Mouse (Mus musculus) kidney, postnatal 36 days (tissue): ENCODE results near the gene 5530401A14Rik.
A peak's percentile ranks its signal among the peaks of the same experiment; 100 is the strongest.

Source experiments
- DNase-seq, 2 experiments: peaks; one replicate each; pipeline ENCODE4 v3.0.0; 2021 to 2022; ENCODE audit warnings: mixed read lengths in 2 of 2

Gene 5530401A14Rik

DNA sequence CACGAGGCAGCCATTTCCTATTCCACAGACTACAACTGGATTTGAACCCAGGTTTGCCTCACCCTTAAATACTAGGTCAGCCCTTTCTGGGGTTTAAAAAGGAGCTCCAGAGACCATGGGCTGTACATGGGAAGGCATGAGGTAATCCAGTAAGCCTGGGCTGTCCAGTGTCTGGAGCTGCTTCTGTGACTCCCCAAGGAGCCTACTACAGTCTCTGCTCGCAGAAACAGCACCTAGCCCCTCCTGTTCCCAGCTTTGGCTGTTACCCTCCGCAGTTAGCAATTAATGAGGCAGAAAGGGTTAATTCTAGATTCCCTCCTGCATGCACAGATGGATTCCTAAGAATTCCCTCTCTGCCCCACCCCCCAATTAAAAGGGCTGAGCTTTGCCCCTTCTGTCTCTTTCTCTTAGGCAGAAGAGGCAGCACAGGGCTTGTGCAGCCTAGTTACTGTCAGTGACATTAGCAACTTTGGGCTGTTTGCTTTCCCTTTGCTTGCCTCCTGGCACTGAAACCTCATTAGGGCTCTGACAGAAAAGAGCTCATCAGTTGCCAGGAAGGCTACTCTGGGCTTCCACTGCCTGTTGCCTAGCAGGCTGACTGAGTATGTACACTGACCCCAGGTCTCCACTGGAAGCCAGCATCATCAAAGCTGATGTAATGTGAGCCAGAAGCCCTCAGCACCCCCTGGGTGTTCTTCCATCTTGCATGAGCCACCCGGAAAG lies at the start of gene 5530401A14Rik:
TSS of gene 5530401A14Rik (plus strand) at position 424 of the 723 bp plus-strand sequence.
- peak in 1 of 2 experiments; percentile 2 for DNase-seq

DNA sequence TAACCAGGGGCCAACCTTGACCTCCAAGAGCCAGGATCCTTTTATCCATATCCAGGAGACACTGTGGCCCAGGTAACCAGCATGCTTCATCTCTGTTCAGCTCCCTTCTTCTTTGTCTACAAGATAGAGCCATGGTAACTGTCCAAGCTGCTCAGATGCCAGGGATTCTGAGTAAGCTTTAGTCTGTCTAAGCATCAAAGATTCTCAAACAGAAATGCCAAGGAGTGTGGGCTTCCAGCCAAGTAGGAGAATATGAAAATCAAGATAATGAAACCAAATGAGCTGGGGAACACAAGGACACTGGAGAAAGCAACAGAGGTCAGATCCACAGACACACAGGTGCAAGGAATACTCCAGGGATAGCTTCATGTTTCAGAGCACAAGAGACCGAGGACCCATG lies 45.7 kb upstream of the 5530401A14Rik start:
- DNase-seq, result no peak

DNA sequence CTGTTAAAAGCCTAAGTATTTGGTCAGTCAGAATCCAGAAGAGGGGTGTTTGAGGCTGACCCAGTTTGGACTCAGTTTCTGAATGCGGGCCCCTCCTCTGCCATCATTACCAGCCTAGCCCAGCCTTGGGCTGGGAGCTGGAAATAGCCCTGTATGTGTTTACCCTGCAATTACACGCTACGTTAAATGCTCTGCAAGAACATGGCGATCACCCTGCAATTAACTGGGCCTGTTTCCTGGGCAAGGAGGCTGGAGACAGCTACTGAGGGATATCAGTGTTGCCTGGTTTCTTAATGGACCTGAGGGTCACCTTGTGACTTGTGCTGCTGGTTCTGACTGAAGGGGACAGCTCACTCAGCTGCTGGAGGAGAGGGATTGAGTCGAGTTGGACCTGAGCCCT lies 43.9 kb upstream of the 5530401A14Rik start:
- DNase-seq, result no peak

DNA sequence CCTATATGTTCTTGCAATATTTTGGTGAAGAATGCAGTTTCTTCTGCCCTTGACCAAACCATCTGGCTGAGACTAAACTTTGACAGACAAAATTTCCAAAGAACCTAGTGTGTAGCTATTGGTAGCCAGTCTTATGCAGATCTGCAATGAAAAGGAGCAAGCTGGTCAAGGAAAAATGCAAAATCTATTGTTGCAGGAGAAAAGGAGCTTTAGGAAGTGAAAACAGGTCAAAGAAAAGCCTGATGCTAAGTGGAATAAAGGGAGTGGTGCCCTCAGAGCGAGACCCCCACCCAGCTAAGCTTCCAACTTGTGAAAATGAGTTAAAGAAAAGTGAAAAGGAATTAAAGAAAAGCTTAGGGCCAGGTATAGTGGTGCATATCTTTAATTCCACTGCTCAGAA lies 28.1 kb upstream of the 5530401A14Rik start:
- DNase-seq, result no peak

DNA sequence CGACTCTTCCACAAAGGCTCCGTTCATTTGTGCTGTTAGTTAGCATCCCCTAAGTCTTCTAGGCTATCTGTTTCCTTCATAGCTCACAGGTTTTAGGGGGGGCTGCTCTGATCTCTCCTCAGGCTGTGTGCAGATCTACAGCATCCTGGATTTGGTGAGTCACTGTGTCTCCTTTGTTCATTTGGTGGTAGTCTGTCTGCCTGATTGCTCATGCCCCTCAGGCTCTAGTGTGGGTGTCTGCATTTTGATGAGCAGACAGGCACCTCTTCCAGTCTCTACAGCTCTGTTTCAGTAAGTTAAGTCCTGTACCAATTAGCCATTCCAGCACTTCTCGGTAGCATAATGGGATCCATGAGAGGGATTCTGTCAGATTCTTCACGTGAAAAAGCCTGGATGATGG lies 22.0 kb upstream of the 5530401A14Rik start:
- no peak for DNase-seq

DNA sequence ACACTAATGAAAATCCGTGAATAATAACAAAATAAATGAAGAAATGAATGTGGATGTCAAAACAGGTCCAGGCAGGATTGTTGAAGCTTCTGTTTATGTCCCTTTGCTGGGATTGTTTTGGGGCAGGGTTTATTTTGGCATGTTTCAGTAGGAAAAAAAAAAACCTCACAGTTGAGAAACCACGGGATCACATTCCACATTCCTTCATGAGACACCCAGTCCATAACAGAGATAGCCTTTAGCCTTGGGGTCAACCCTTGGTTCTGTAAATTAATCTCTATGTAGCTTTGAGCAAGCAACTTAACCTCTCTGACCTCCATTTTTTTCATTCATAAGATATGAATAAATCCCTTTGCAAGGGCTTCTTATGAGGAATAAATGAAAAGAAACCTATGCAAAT lies 19.5 kb upstream of the 5530401A14Rik start:
- peak; percentile 18 to 73 for DNase-seq

DNA sequence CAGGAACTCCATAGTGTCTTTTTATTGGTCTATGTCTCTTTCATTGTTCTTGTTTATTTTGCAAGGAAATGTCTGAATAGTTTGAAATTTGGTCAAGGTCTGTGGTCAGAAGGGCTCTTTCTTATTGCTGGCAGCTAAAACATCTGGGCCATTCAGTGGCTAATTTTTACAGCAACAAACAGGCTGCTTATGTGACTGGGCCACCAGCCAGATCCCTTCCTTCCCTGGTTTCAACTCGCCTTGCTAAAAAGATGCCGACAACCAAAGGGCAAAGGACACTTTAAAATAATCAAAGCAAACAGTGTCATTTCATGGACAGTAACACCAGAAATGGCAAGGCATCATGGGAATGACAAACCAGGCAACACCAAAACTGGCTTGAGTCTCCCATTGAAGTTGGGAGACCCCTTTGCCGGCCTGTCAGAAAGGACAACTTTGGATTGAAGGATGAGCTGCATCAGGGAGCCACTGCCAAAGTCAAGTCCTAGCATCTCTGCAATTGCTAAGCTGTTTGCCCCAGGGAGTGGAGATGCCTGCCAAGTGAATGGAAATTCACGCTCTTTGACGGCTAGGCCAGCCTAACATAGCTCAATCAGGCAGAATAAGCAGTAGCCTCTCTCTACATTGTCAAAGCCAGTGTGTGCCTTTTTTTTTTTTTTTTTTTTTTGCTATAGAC lies 15.3 kb upstream of the 5530401A14Rik start:
- peak; percentile 35 to 46 for DNase-seq

DNA sequence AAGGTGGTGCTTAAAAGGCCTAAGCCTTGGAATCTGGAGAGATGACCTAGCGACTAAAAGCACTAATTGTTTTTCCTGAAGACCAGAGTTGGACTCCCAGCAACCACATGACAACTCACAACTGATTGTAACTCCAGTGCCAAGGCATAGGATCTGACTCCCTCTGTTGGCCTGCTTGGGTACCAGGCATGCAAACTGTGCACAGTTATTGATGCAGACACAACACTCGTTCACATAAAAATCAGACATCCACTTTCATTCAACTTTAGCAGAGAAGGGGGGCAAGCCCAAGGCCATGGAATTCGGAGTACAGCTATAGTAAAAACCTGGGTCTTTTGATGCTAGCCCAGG lies 14.8 kb upstream of the 5530401A14Rik start:
- no peak for DNase-seq

DNA sequence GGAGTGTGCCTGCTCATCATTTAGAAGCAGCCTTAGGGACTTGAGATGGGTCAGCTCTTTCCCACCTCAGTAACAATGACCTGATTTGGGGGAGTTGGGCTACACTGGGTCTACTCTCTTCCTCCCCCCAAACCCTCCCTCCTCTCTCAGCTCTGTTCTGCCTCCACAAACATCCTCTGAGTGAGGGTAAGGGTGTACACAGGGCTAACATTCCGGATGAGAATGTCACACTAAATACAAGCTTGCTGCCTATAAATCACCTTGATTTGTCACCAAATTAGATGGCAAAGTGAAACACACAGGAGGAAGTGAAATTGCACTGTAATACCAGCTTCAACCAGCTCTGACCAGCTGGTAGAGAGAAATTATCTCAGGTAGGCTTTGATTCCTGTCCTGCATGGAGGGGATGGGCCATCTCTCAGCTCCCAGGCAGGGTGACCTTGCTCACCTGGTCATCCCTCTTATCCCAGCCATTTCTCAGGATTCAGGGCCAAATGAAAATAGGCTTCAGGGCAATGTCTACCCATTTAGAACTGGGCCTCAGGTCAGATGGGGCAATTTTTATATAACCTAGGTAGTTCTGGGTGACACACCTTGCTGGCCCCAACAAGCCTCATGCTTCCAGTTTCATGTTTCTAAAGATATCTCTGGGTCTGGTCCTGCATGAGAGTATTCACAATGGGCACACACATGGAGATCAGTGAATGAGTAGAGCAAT lies 12.5 kb upstream of the 5530401A14Rik start:
- no peak for DNase-seq

DNA sequence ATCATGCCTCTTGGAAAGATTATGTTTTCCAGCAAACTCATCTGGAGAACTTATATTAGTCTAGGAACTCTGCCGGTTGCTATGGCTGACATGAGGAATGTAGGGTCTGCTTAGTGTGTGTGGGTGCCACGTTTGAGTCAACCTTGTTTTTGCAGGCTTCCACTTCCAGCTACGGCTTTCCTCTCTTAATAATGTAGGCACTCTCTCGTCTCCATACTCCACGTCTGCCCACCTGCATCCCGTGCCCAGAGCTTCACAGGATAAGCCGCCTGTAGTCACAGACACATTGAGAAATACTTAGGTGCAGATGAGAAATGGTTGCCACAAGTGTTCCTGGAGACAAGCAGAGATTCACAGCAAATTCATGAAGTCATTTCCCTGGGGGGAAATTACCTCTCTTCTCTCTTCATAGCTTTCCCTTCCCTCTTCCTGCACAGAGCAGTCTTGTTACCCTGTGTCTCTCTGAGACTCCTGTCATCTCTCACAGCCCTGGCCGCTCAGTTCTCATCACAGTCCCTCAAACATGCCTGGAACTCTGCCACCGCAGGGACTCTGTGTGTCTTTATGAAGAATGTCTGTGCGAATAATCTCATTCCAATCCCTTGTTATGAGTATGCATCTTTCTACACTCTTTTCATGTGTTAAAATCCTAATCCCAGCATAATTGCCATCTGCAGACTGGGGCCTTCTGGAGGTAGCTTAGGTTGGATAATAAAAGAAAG lies 5.3 kb downstream of the 5530401A14Rik start:
- no peak for DNase-seq

DNA sequence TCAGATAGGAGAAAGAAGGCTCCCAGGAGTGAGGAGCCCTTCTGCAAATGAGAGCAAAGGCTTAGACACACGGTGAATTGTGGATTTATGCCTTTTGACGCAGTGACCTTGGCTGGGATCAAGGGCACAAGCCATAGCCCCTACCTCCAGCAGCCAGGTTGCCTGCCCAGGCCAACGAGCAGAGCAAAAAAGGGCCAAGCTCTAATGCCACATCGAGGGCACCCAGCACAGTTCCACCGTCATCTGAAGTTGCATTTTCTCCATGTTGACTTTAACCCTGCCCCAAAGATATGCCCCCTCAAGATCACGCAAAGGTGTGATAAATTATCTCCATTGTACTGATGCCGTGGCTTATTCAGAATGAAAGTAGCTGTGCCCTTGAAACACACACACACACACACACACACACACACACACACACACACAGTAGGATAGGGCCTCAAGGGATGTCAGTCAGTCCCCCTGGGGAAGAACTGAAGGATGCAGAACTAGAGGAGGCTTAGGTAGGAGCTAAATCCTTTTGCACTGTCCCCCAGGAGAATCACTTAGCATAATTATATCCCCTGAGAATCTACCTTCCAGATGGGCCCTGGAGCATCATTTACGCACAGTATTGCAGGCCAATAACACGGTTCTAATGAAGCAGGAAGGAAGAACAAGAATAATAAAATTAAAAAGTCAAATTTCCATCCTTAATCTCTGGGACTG lies 11.2 kb downstream of the 5530401A14Rik start:
- DNase-seq, result no peak

DNA sequence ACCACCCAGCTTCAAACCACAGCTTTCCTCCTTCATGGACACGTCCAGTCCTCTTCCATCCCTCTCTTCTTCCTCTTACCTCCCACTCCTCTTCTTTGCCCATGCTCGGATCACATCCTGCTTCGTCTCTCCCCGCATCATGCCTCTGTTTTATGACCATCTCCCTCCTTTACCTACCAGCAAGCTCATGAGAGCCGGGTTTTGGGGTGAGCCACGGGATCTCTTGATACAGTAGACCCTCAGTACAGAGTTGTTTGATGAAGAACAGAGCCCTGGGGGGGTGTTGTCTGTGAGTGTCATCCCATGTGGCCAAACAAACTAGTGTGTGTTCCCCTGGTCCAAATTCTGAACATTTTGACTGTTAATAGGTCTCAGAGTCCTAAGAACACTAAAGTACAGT lies 36.0 kb downstream of the 5530401A14Rik start:
- no peak for DNase-seq

DNA sequence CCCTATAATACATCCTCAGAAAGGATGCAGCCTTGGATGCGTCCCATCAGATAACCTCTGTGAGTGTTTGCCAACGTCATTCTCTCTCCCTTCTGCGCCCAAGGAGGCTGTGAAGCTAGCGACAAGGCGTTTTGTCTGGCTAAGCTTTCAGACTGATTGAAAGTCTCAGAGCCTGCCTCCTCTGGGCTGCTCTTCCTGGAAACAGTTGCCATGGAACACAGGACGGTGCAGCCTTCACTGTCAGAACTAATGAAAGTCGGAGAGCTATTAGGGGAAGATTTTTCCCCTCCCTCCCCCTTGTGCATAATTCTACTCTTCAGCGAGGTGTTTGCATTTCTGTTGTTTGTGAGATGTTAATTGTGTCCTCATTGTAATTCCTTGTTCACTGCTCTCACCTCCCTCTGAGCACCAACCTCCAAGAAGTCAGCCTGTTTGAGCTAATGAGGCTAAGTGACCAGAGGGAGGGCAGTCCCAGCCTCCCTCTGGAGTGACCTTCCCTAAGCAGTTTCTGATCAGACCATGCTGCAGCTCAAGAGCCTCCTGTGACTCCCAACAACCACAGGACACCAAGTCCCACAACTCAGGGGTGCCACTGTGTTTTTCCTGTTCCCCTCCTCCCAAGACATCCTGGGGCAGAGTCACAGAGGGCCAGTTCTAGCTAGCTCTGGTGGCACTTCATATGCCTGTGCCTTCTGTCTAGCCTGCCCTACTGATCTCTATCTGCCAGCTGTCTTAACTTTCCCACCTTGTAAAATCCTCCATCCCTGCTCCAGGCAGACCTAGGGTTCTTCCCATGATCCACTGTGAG lies 37.3 kb downstream of the 5530401A14Rik start:
- no peak for DNase-seq

DNA sequence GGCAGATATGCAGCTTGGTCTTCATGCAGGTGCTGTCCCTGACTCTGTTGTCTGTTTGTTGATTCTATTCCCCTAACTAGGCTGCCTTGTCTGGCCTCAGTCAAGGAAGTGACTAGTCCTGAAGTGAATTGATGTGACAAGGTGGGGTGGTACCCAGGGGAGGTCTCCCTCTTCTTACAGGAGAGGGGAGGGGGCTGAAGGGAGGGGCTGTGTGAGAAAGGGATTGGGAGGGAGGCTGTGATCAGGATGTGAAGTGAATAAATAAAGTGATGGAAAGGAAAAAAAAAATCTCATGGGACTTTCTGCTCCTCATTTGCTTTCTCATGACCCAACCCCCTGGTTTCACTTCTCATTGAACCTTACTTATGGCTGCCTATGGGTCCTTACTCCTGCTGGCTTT lies 41.8 kb downstream of the 5530401A14Rik start:
- DNase-seq, result no peak

DNA sequence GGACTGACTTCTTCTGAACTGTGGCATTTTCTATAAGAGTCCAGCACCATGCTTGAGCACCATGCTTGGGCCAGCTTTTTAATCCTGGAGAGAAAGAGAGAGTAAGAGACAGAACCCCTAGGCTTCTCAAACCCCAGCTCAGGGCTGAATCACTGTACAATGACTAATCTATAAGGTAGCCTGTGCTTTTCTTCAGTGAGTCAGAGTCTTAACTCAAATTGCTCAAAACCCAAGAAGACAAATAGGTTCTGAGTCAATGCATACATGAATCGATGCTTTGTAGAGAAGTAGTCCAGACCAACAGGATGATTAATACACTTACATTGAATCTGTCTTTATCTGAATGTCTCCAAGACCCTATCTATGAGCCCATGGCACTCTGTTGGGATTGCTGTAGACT lies 48.3 kb downstream of the 5530401A14Rik start:
- no peak for DNase-seq

DNA sequence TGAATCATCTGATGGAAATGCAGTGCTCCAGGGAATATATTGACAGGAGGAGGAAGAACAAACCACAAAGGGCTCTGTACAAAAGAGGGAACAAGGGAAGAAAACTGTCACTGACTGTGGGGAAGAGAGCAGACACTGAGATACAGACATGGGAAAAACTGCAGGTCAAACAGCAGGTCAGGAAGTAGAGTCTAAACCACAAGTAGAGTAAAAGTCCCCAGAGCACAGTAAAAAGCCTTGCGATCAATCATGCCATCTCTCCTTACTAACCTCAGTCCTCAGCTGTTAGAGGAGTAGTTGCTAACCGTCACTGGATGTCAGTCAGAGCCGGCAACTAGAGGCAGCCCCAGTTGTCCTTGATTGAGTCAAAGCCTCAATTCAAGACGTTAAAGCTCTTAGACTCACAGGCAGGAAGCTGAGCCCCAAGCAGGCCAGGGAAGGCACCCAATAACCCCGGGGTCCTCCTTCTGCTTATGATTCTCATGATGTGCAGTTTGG lies 49.0 kb downstream of the 5530401A14Rik start:
- DNase-seq, result no peak

DNA sequence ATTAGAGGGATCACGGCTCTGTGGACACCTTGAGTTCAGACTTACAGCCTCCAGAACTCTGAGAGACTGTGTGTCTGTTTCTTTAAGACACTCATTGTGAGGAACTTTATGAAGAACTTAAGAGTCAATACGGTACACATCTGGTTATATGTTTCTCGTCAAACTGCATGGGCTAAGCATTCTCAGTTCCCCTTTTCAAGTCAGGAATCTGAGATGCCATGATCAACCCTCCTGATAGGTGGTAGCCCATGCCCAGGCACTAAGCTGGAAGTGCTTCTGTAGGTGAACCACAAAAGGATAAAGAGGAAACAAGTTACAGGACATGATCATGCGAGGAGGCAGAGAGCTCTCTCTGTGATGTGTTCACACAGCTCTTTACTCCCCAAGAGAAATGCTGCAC lies 52.6 kb downstream of the 5530401A14Rik start:
- no peak for DNase-seq

DNA sequence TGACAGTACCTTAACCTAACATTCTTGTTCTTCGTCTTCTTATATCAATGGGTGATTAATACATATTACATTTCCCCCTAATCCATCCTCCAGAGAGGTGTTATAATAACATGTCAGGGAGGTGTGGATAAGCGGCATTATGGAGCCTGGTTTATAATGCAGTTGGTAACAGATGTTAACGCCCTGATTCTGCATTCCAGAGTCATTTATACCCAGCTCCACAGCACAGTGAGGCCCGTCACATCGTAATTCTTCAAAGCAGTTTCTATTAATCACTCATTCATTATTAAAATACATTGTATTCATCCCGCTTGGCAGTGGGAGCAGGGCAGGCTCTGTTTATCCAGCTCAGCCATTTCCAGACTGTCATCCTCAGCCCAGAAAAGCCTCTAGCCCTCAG lies 55.0 kb downstream of the 5530401A14Rik start:
- no peak for DNase-seq

DNA sequence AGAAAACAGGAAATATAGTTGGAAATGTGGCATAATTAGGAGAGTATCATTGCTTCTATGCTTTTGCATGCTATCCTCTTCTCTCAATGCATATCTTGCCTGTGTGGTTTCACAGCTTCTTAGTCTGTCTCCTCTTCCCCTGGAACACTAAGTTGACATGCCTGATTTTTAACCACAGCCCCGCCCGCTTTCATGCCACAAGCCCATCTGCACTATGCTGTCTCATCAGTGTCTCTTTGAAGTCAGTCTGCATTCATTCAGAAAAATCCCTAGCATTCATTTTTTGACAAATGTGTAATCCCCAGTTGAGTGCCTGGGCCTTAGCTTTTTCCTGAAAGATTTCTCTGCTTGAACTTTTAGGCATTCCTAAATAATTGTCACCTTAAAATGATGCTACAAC lies 62.6 kb downstream of the 5530401A14Rik start:
- DNase-seq, result no peak

DNA sequence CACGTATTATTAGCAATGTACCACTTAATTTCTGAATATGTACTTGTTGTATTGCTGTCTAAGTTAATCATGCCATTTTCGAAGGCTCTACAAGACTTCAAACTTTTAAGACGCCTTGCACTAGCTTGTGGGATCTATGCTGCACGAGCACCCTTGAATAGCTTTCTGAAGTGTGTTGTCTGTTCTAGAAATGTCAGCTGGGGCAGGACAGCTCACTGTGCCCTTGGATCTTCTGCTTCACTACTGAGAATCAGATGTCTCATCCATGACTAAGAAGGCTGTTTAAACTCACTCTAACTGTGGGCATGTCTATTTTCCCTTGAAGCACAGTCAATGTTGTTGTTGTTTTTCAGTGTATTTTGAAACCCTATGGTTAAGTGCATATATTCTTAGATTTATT lies 63.2 kb downstream of the 5530401A14Rik start:
- no peak for DNase-seq

DNA sequence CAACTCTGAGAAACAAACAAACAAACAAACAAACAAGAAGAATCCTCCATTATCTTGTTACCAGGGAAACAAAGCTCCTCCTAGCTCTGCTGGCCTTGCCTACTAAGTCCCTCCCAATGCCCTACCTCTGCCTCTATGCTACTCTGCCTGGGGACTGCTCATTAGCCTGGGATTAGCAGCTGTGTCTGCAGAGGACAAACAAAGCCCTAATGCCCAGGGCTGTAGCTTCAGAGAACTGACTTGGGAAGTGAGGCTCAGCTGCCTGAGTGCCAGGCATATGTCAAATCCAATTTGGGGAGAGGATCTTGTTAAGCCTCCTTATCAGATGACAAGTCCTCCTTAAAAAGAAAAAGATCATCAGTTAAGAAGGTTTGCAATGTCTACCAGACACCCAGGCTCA lies 65.9 kb downstream of the 5530401A14Rik start:
- DNase-seq, result no peak

DNA sequence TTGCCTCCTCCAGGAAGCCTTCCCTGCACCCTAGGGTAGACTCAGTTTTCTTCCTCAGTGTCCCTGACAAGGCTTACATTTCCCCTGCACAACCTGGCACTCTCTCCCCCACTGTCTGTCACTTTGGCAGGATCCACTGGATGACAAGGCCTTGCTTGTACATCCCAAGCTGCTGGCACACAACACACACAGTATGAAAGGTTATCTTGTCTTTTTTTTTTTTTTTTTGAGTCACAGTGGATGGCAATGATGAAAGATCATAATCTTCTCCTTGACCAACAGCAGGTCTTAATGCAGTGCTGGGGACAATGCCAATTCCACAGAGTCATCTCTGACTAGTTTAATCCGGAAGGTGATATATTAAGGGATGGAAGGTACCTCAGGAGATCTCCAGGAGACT lies 77.0 kb downstream of the 5530401A14Rik start:
- no peak for DNase-seq
